Mouse (Mus musculus): ENCODE measurements around the gene Hist2h4.

DNA sequence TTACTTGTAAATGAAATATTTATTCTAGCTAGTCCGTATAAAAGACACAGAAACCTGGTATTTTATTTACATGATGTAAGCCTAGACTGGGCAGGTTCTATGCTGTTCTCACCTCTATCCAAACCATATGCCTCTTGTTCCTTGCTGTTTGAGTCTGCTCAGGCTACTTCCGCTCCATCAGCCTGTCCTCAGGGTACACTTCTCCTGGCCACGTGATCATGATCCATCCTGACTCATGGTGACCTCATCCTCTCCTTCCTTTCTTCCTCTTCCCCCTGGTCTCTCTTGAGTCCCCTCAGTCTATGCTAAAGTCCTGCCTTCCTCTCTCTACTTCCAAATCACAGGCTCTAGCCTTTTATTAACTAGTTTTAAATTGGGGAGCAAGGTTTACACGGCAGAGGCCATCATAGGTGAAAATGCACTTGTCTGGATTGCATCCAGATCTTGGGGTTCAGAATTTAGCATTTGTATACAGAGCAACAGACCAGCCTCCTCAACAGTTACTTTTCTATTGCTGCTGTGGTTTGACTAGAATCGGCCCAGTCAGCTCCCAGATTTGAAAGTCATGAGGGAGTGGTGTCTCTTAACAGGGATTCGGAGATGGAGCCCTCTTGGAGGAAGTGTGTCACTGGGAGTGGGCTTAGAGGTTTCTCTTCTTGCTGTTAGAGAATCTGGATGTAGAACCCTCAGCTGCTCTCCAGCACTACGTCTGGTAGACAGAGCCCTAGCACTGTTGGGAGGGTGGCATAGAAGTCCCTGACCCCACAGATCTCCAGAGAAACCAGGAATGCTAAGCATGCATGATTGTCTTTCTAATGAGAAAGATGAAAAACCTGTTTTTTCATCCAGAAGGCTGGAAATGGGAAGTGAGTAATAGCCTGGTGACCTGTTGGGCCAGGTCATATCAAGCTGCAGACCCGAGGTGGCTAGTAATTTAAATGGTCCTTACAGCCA is 36.1 kb downstream of the Hist2h4 start:
- TF ChIP-seq POLR2A (IDR thresholded peaks at IDR 0.05; ENCODE audit: insufficient read depth, low read depth, low read length): no peak
- TF ChIP-seq CTCF (IDR thresholded peaks at IDR 0.05; ENCODE audit: insufficient read depth, low read depth, low read length): no peak

Data from olfactory bulb, adult 2 months (tissue).